Mouse (Mus musculus) spleen, adult 2 months (tissue): ENCODE results near the gene Osbpl2.

Source experiments
- CTCF ChIP-seq: fragments of 200-500 bp; IDR thresholded peaks from 2 replicates; pipeline ENCODE4 v1.5.1; 2011; ENCODE audit warnings: mild to moderate bottlenecking, inconsistent platforms; ENCODE audit not compliant: insufficient read depth, insufficient read length, insufficient replicate concordance; ENCODE audit errors: extremely low read depth
- POLR2A ChIP-seq: fragments of 200-500 bp; IDR thresholded peaks from 2 replicates; pipeline ENCODE4 v1.6.1; 2011; ENCODE audit warnings: low read depth, low read length, inconsistent platforms

DNA sequence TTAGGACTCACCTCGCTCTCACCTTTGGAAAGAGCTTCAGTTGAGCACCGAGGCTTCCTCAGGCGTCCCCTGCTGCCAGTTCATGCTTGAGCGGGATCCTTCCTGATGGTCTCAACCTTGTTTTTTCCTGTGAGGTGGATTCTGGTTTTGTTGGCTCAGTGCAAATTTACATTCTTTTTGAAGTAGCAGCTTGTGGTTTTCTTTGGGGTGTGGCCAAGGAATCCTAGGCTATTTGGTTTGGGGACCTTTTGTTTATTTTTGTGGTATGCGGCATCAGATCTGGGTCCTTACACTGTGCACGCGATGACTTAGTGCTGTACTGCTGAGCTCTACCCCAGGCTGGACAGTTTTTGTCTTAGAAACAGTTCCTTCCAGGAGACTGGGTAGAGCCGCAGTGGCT lies 38.4 kb upstream of the Osbpl2 start:
- TF ChIP-seq POLR2A (no peak), CTCF (no peak)
